ENCODE assay signal across 15 mouse cellular contexts in genomic region chr3:147707401-147707801, GRCm38 (mm10).
DNase-seq lines count a peak whose midpoint lies in the region; ATAC-seq and TF ChIP-seq lines count a peak whose summit lies in the region.
"Had no signal": no experiment of that assay in that cellular context is flagged by ENCODE, and none has a peak within 500 bp of the region (broad histone marks: within the 10 kb centered on the region; RNA-seq: fewer than 3 reads in every experiment).

No protein-coding gene starts in this region.

- H3K4me1 ChIP-seq in kidney, postnatal 0 days (replicated peaks; ENCODE audit: insufficient read depth, low read length) = no peaks in the 10 kb centered on the region
- no peaks in the 10 kb centered on the region for H3K4me1 ChIP-seq in embryonic facial prominence, embryonic 11.5 days (ENCODE audit: control insufficient read depth, insufficient read depth, low read length)
- H3K4me1 ChIP-seq: forebrain, embryonic 13.5 days; limb, embryonic 15.5 days had no signal

- no peak for TF ChIP-seq CTCF in kidney, postnatal 0 days (IDR thresholded peaks at IDR 0.05; ENCODE audit: low read depth)

- H3K27ac ChIP-seq in kidney, postnatal 0 days = no peak overlapping the region
- H3K27ac ChIP-seq in embryonic facial prominence, embryonic 11.5 days (replicated peaks; ENCODE audit: low read depth, low read length) = no peak overlapping the region
- H3K27ac ChIP-seq: forebrain, embryonic 13.5 days had no signal

- DNase-seq in kidney, postnatal 0 days (ENCODE audit: low spot score) = peak; percentile 47
- DNase-seq in kidney, postnatal 36 days = no peak
- peak; percentile 77 for DNase-seq in NIH3T3 (ENCODE audit: low read depth)
- DNase-seq in embryonic facial prominence, embryonic 11.5 days (ENCODE audit: low spot score) = peak; percentile 81
- peak; percentile 34 to 66 for DNase-seq in lung, postnatal 4 days
- DNase-seq in layer of hippocampus, postnatal 36 days = no peak
- DNase-seq: adrenal gland, postnatal 10 days; cerebellum, postnatal 36 days; gastrocnemius, postnatal 10 days; thymus, postnatal 25 days had no signal

- no peak for ATAC-seq in kidney, postnatal 0 days (replicated peaks; ENCODE audit: low FRiP score, low read depth)
- ATAC-seq in embryonic facial prominence, embryonic 11.5 days (replicated peaks; ENCODE audit: insufficient number of reproducible peaks, low FRiP score, low TSS enrichment, low read depth) = peak; percentile 78
- no peak for ATAC-seq in megakaryocyte-erythroid progenitor cell, adult 5-6 weeks (replicated peaks; ENCODE audit: low FRiP score, low TSS enrichment, poor library complexity, severe bottlenecking)
- ATAC-seq: forebrain, embryonic 13.5 days; intestine, postnatal 0 days had no signal

- 35% methylated on average over 4 of the region's 4 CpGs for WGBS in kidney, postnatal 0 days
- 16% methylated on average over 4 of the region's 4 CpGs for WGBS in embryonic facial prominence, embryonic 11.5 days

- H3K9me3 ChIP-seq in kidney, postnatal 0 days (replicated peaks; ENCODE audit: low read length) = no peaks in the 10 kb centered on the region
- H3K9me3 ChIP-seq in embryonic facial prominence, embryonic 11.5 days (replicated peaks; ENCODE audit: control insufficient read depth, low read length) = no peaks in the 10 kb centered on the region
- H3K9me3 ChIP-seq: forebrain, embryonic 13.5 days; limb, embryonic 15.5 days had no signal

- no peak overlapping the region for H3K4me2 ChIP-seq in kidney, postnatal 0 days (ENCODE audit: low read length)
- H3K4me2 ChIP-seq in embryonic facial prominence, embryonic 11.5 days (ENCODE audit: low read depth, low read length) = no peak overlapping the region
- H3K4me2 ChIP-seq: forebrain, embryonic 13.5 days; limb, embryonic 15.5 days had no signal

- H3K36me3 ChIP-seq in kidney, postnatal 0 days (ENCODE audit: insufficient read depth, low read length) = no peaks in the 10 kb centered on the region
- H3K36me3 ChIP-seq in embryonic facial prominence, embryonic 11.5 days (replicated peaks; ENCODE audit: control insufficient read depth, insufficient read depth, low read depth, low read length) = no peaks in the 10 kb centered on the region
- H3K36me3 ChIP-seq: limb, embryonic 15.5 days had no signal

- no peak overlapping the region for H3K9ac ChIP-seq in kidney, postnatal 0 days (ENCODE audit: low read depth, low read length)
- H3K9ac ChIP-seq in embryonic facial prominence, embryonic 11.5 days (replicated peaks; ENCODE audit: low read length) = no peak overlapping the region
- H3K9ac ChIP-seq: forebrain, embryonic 13.5 days; limb, embryonic 15.5 days had no signal

- H3K4me3 ChIP-seq in kidney, postnatal 0 days (replicated peaks; ENCODE audit: low read depth, low read length) = no peak overlapping the region
- no peak overlapping the region for H3K4me3 ChIP-seq in embryonic facial prominence, embryonic 11.5 days (ENCODE audit: low read depth, low read length)
- H3K4me3 ChIP-seq: forebrain, embryonic 13.5 days; limb, embryonic 15.5 days had no signal

- no peaks in the 10 kb centered on the region for H3K27me3 ChIP-seq in kidney, postnatal 0 days (ENCODE audit: insufficient read depth, low read length)
- no peaks in the 10 kb centered on the region for H3K27me3 ChIP-seq in embryonic facial prominence, embryonic 11.5 days (ENCODE audit: control insufficient read depth, insufficient read depth, low read length)
- H3K27me3 ChIP-seq: CH12.LX; forebrain, embryonic 13.5 days; limb, embryonic 15.5 days had no signal

Comparison
In these comparisons a context has a peak if more than half of its experiments do, and no peak if none do; other contexts are left out.
1. DNase-seq: peak in kidney, postnatal 0 days (single experiment), NIH3T3 (single experiment), embryonic facial prominence, embryonic 11.5 days (single experiment) and lung, postnatal 4 days (2 of 2); none in kidney, postnatal 36 days (0 of 2) and layer of hippocampus, postnatal 36 days (0 of 2).